Mouse (Mus musculus): ENCODE measurements at regions not wholly inside any gene's neighbourhood (a gene's known extent, or its start where the extent isn't known, plus 50 kb on each side); places are given as distances from the start of the nearest gene placed in this dataset.

GRCm38 (mm10) chr17:45251034-45251730 lies 182.4 kb downstream of the Cdc5l start:
- 23% methylated on average over 22 of the region's 22 CpGs for WGBS

DNA sequence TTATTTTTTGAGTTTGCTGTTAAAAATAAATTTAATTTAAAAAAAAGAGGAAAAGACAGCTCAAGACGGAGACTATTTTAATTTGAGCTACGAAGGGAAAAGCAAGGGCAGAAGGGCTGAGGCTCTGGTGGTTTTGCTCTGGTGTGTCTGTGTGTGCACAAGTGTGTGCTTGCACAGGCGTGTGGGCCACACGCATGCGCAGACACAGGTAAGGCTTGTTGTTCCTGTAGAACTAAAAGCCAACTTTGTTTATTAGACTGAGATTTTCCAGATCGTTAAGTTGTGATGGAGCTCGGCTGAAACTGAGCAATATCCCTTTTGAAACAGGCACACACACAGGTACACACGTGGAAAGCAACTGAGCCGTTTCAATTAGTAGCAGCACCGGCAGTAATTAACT lies 183.1 kb downstream of the Cdc5l start:
- H3K27ac ChIP-seq: no peak overlapping the region
- H3K4me2 ChIP-seq: no peak overlapping the region
- H3K4me3 ChIP-seq (replicated peaks): no peak overlapping the region
- H3K4me1 ChIP-seq: peaks cover 8% of the 10 kb centered on the region
- 0 out of 2 replicates have a peak, but pooled peaks cover 4% of the 10 kb centered on the region for H3K27me3 ChIP-seq
- WGBS: 74% methylated on average over 10 of the region's 10 CpGs
- ATAC-seq (ENCODE audit: low FRiP score): no peak
- no peaks in the 10 kb centered on the region for H3K36me3 ChIP-seq (replicated peaks)
- no peaks in the 10 kb centered on the region for H3K9me3 ChIP-seq
- no peak overlapping the region for H3K9ac ChIP-seq

More at GRCm38 (mm10) chr17:45251034-45251730, 182.4 kb downstream of the Cdc5l start:
- 0 out of 2 replicates have a peak, but pooled peaks cover 4% of the 10 kb centered on the region for H3K27me3 ChIP-seq
- no peak overlapping the region for H3K9ac ChIP-seq
- H3K9me3 ChIP-seq: no peaks in the 10 kb centered on the region
- H3K36me3 ChIP-seq (replicated peaks): no peaks in the 10 kb centered on the region
- peak overlapping the region; percentile 19 for H3K4me3 ChIP-seq (replicated peaks)
- no peak overlapping the region for H3K27ac ChIP-seq
- peak overlapping the region; percentile 51 for H3K4me2 ChIP-seq
- peaks cover 8% of the 10 kb centered on the region for H3K4me1 ChIP-seq
- peak; percentile 72 for ATAC-seq (ENCODE audit: low FRiP score)

GRCm38 (mm10) chr17:45247142-45248137 lies 186.1 kb downstream of the Cdc5l start:
- 88% methylated on average over 29 of the region's 29 CpGs for WGBS
- Histone ChIP-seq H3K9me3 (no peaks in the 10 kb centered on the region), H3K4me1 (peaks cover 14% of the 10 kb centered on the region), H3K9ac (no peak overlapping the region), H3K4me2 (no peak overlapping the region), H3K27ac (no peak overlapping the region), H3K36me3 (replicated peaks) (no peaks in the 10 kb centered on the region), H3K27me3 (0 out of 2 replicates have a peak, but pooled peaks cover 4% of the 10 kb centered on the region), H3K4me3 (replicated peaks) (no peak overlapping the region)
- ATAC-seq (ENCODE audit: low FRiP score): no peak

- Histone ChIP-seq H3K9me3 (no peaks in the 10 kb centered on the region), H3K9ac (no peak overlapping the region), H3K4me1 (peaks cover 9% of the 10 kb centered on the region; the same call in 1 of the 2 replicates), H3K27ac (no peak overlapping the region), H3K36me3 (replicated peaks) (no peaks in the 10 kb centered on the region), H3K27me3 (0 out of 2 replicates have a peak, but pooled peaks cover 3% of the 10 kb centered on the region), H3K4me3 (replicated peaks) (no peak overlapping the region), H3K4me2 (no peak overlapping the region)
- ATAC-seq (ENCODE audit: low FRiP score): no peak
- 89% methylated on average over 10 of the region's 10 CpGs for WGBS
Observed at GRCm38 (mm10) chr17:45244870-45245269, 188.7 kb downstream of the Cdc5l start.

- Histone ChIP-seq H3K9me3 (no peaks in the 10 kb centered on the region), H3K4me2 (no peak overlapping the region), H3K27ac (no peak overlapping the region), H3K4me1 (peaks cover 9% of the 10 kb centered on the region; the same call in 1 of the 2 replicates), H3K4me3 (replicated peaks) (no peak overlapping the region), H3K27me3 (no peaks in the 10 kb centered on the region), H3K36me3 (replicated peaks) (no peaks in the 10 kb centered on the region), H3K9ac (no peak overlapping the region)
- 63% methylated on average over 7 of the region's 7 CpGs for WGBS
- ATAC-seq (ENCODE audit: low FRiP score): no peak
Observed at GRCm38 (mm10) chr17:45243103-45243502, 190.4 kb downstream of the Cdc5l start.

DNA sequence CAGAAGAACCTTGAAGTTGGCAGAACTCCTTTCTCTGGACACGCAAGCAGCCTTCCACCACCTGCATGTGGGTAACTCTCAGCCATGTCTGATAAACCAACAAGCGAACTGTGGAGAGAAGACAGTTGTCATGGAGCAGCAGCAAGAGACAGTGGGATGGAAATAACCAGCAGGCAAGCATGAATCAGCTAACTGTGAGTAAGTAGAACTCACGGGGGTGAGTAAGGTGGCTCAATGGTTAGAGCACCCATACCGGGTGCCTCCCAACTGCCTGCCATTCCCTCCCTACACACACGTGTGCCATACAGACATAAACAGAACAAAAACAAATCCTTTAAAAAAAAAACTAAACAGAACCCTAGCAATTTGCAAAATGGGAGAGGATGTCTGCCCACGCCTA lies 191.5 kb downstream of the Cdc5l start:
- peaks cover 5% of the 10 kb centered on the region; the same call in 1 of the 2 replicates for H3K4me1 ChIP-seq
- no peaks in the 10 kb centered on the region for H3K27me3 ChIP-seq
- WGBS: 94% methylated on average over 6 of the region's 6 CpGs
- ATAC-seq (ENCODE audit: low FRiP score): no peak
- H3K4me3 ChIP-seq (replicated peaks): no peak overlapping the region
- H3K9me3 ChIP-seq: peaks cover 2% of the 10 kb centered on the region; the same call in 1 of the 2 replicates
- no peak overlapping the region for H3K9ac ChIP-seq
- no peaks in the 10 kb centered on the region for H3K36me3 ChIP-seq (replicated peaks)
- no peak overlapping the region for H3K27ac ChIP-seq
- no peak overlapping the region for H3K4me2 ChIP-seq

- Histone ChIP-seq H3K36me3 (replicated peaks) (no peaks in the 10 kb centered on the region), H3K9me3 (peaks cover 3% of the 10 kb centered on the region; the same call in 1 of the 2 replicates), H3K4me2 (no peak overlapping the region), H3K27me3 (no peaks in the 10 kb centered on the region), H3K9ac (no peak overlapping the region), H3K27ac (no peak overlapping the region), H3K4me3 (replicated peaks) (no peak overlapping the region), H3K4me1 (peaks cover 5% of the 10 kb centered on the region; the same call in 1 of the 2 replicates)
- no peak for ATAC-seq (ENCODE audit: low FRiP score)
- 32% methylated on average over 7 of the region's 7 CpGs for WGBS
Observed at GRCm38 (mm10) chr17:45240963-45241543, 192.5 kb downstream of the Cdc5l start.

GRCm38 (mm10) chr17:45240545-45240944 lies 193.0 kb downstream of the Cdc5l start:
- WGBS: 68% methylated on average over 6 of the region's 6 CpGs
- H3K4me1 ChIP-seq: peaks cover 5% of the 10 kb centered on the region; the same call in 1 of the 2 replicates
- no peak for ATAC-seq (ENCODE audit: low FRiP score)

GRCm38 (mm10) chr17:45237246-45237645 lies 196.3 kb downstream of the Cdc5l start:
- Histone ChIP-seq H3K4me1 (no peaks in the 10 kb centered on the region), H3K9me3 (peaks cover 3% of the 10 kb centered on the region; the same call in 1 of the 2 replicates)
- 88% methylated on average over 1 of the region's 1 CpGs for WGBS

More at GRCm38 (mm10) chr17:45240545-45240944, 193.0 kb downstream of the Cdc5l start:
- Histone ChIP-seq H3K9ac (no peak overlapping the region), H3K36me3 (replicated peaks) (no peaks in the 10 kb centered on the region), H3K9me3 (peaks cover 3% of the 10 kb centered on the region; the same call in 1 of the 2 replicates), H3K27me3 (no peaks in the 10 kb centered on the region), H3K27ac (no peak overlapping the region), H3K4me3 (replicated peaks) (no peak overlapping the region), H3K4me2 (no peak overlapping the region)

GRCm38 (mm10) chr17:45235401-45235800 lies 198.1 kb downstream of the Cdc5l start:
- no peak overlapping the region for H3K4me2 ChIP-seq
- 86% methylated on average over 7 of the region's 7 CpGs for WGBS
- no peak for ATAC-seq (ENCODE audit: low FRiP score)
- H3K36me3 ChIP-seq (replicated peaks): no peaks in the 10 kb centered on the region
- H3K4me1 ChIP-seq: no peaks in the 10 kb centered on the region
- peaks cover 3% of the 10 kb centered on the region; the same call in 1 of the 2 replicates for H3K9me3 ChIP-seq
- no peaks in the 10 kb centered on the region for H3K27me3 ChIP-seq
- no peak overlapping the region for H3K4me3 ChIP-seq (replicated peaks)
- no peak overlapping the region for H3K27ac ChIP-seq
- H3K9ac ChIP-seq: no peak overlapping the region

More at GRCm38 (mm10) chr17:45237246-45237645, 196.3 kb downstream of the Cdc5l start:
- H3K27ac ChIP-seq: no peak overlapping the region
- no peaks in the 10 kb centered on the region for H3K36me3 ChIP-seq (replicated peaks)
- no peak overlapping the region for H3K4me3 ChIP-seq (replicated peaks)
- H3K27me3 ChIP-seq: no peaks in the 10 kb centered on the region
- H3K4me2 ChIP-seq: no peak overlapping the region
- no peak overlapping the region for H3K9ac ChIP-seq
- no peak for ATAC-seq (ENCODE audit: low FRiP score)

GRCm38 (mm10) chr17:45232874-45233273 lies 200.7 kb downstream of the Cdc5l start:
- no peak overlapping the region for H3K9ac ChIP-seq
- ATAC-seq (ENCODE audit: low FRiP score): no peak
- H3K4me2 ChIP-seq: no peak overlapping the region
- WGBS: 74% methylated on average over 5 of the region's 5 CpGs
- H3K4me1 ChIP-seq: no peaks in the 10 kb centered on the region
- no peaks in the 10 kb centered on the region for H3K36me3 ChIP-seq (replicated peaks)
- peaks cover 3% of the 10 kb centered on the region; the same call in 1 of the 2 replicates for H3K9me3 ChIP-seq
- no peak overlapping the region for H3K4me3 ChIP-seq (replicated peaks)
- no peak overlapping the region for H3K27ac ChIP-seq
- H3K27me3 ChIP-seq: no peaks in the 10 kb centered on the region

- H3K27me3 ChIP-seq: no peaks in the 10 kb centered on the region
- ATAC-seq (ENCODE audit: low FRiP score): no peak
- H3K4me1 ChIP-seq: peaks cover 3% of the 10 kb centered on the region; the same call in 1 of the 2 replicates
- H3K9ac ChIP-seq: no peak overlapping the region
- no peaks in the 10 kb centered on the region for H3K36me3 ChIP-seq (replicated peaks)
- H3K9me3 ChIP-seq: no peaks in the 10 kb centered on the region
- H3K27ac ChIP-seq: no peak overlapping the region
- 7% methylated on average over 1 of the region's 1 CpGs for WGBS
- H3K4me2 ChIP-seq: no peak overlapping the region
- H3K4me3 ChIP-seq (replicated peaks): no peak overlapping the region
Observed at GRCm38 (mm10) chr17:45227190-45227589, 206.3 kb downstream of the Cdc5l start.

All from forebrain, embryonic 12.5 days (tissue).